Mouse (Mus musculus) hindbrain, postnatal 0 days (tissue): ENCODE results near the gene Ggt6. TPM values are rescaled to one million over a fixed set of nuclear protein-coding genes. Genes with fewer than 3 reads are reported as not detected.

ENCODE experiments used
- ATAC-seq: fragments of 200-750 bp; cut with Nextera tagmentation; 2 replicates; pipeline ENCODE4 v1.8.0; 2017; ENCODE audit warnings: mild to moderate bottlenecking, moderate TSS enrichment, moderate library complexity
- DNase-seq: peaks from one replicate; pipeline ENCODE4 v3.0.0-alpha.2; 2015; ENCODE audit warnings: low spot score
- H3K27ac ChIP-seq: fragments of 300-500 bp; sonication (generic); 2 replicates; pipeline ENCODE4 v1.5.1; 2014; ENCODE audit warnings: mild to moderate bottlenecking
- H3K27me3 ChIP-seq: fragments of 300-500 bp; sonication (generic); 2 replicates; pipeline ENCODE4 v1.6.1; 2014; ENCODE audit warnings: low read length, mixed read lengths; ENCODE audit not compliant: insufficient read depth
- H3K36me3 ChIP-seq: fragments of 300-500 bp; sonication (generic); 2 replicates; pipeline ENCODE4 v1.6.1; 2014; ENCODE audit warnings: low read length, mixed read lengths; ENCODE audit not compliant: insufficient read depth
- H3K4me1 ChIP-seq: fragments of 300-500 bp; sonication (generic); 2 replicates; pipeline ENCODE4 v1.6.1; 2014; ENCODE audit warnings: antibody characterized with exemption, low read length, mixed read lengths; ENCODE audit not compliant: insufficient read depth
- H3K4me2 ChIP-seq: fragments of 300-500 bp; sonication (generic); 2 replicates; pipeline ENCODE4 v1.6.1; 2014; ENCODE audit warnings: low read depth, mild to moderate bottlenecking, low read length, moderate library complexity, mixed read lengths
- H3K4me3 ChIP-seq: fragments of 300-500 bp; sonication (generic); 2 replicates; pipeline ENCODE4 v1.5.1; 2014; ENCODE audit warnings: low read length
- H3K9ac ChIP-seq: fragments of 300-500 bp; sonication (generic); replicated peaks from 2 replicates; pipeline ENCODE4 v1.6.1; 2014; ENCODE audit warnings: mild to moderate bottlenecking, low read length, moderate library complexity, mixed read lengths
- H3K9me3 ChIP-seq: fragments of 300-500 bp; sonication (generic); 2 replicates; pipeline ENCODE4 v1.6.1; 2016; ENCODE audit warnings: low read length, mixed read lengths
- CTCF ChIP-seq: IDR thresholded peaks from 2 replicates; pipeline ENCODE4 v1.5.1; 2016; ENCODE audit warnings: antibody characterized with exemption, control low read depth, low read depth
- WGBS: fragments of 180-500 bp; shearing (Covaris S2); extraction: QIAGEN DNeasy Blood & Tissue Kit; methylation state at CpG from one replicate; pipeline ENCODE4 v1.1.7; 2014; 5-methylcytosine and 5-hydroxymethylcytosine counted together
- polyA plus RNA-seq: library from polyadenylated mRNA; unstranded; fragments of >200 nt; fragmentation: Nextera tagmentation; extraction: Ambion mirVana; gene quantifications from 2 replicates; pipeline ENCODE4 v1.2.1, GENCODE M21; 2015
- total RNA-seq: library from RNA; depleted of rRNA; stranded (reverse); fragments of >200 nt; gene quantifications from 2 replicates; pipeline ENCODE4 v1.2.3, GENCODE M21; 2014

Ggt6 gene
- total and polyA plus RNA-seq, 2 experiments from 2014 or later = not detected

GRCm38 (mm10) chr11:72416666-72417065, 18.7 kb upstream of the Ggt6 start:
- no peaks in the 10 kb centered on the region for H3K36me3 ChIP-seq
- no peak overlapping the region for H3K4me3 ChIP-seq
- 85% methylated on average over 5 of the region's 5 CpGs for WGBS
- H3K9ac ChIP-seq = no peak overlapping the region
- ATAC-seq (no peak), DNase-seq (no peak)
- H3K4me1 ChIP-seq = peaks cover 2% of the 10 kb centered on the region; the same call in 1 of the 2 replicates
- no peak overlapping the region for H3K27ac ChIP-seq
- no peaks in the 10 kb centered on the region for H3K9me3 ChIP-seq
- no peak overlapping the region for H3K4me2 ChIP-seq
- TF ChIP-seq CTCF = no peak
- peaks cover 6% of the 10 kb centered on the region; the same call in 1 of the 2 replicates for H3K27me3 ChIP-seq

- no peaks in the 10 kb centered on the region for H3K36me3 ChIP-seq
- no peak for ATAC-seq
- H3K4me2 ChIP-seq = no peak overlapping the region
- WGBS = 12% methylated on average over 4 of the region's 4 CpGs
- DNase-seq = no peak
- no peak overlapping the region for H3K27ac ChIP-seq
- TF ChIP-seq CTCF = no peak
- H3K9ac ChIP-seq = no peak overlapping the region
- no peaks in the 10 kb centered on the region for H3K4me1 ChIP-seq
- no peak overlapping the region for H3K4me3 ChIP-seq
- H3K9me3 ChIP-seq = no peaks in the 10 kb centered on the region
- H3K27me3 ChIP-seq = peaks cover 6% of the 10 kb centered on the region; the same call in 1 of the 2 replicates
Measured at GRCm38 (mm10) chr11:72417376-72417775, 17.9 kb upstream of the Ggt6 start.

- no peak for TF ChIP-seq CTCF
- DNase-seq (no peak), ATAC-seq (no peak)
- Histone ChIP-seq H3K4me3 (no peak overlapping the region), H3K9me3 (no peaks in the 10 kb centered on the region), H3K4me2 (no peak overlapping the region), H3K4me1 (no peaks in the 10 kb centered on the region), H3K27me3 (peaks cover 6% of the 10 kb centered on the region; the same call in 1 of the 2 replicates), H3K36me3 (no peaks in the 10 kb centered on the region), H3K9ac (no peak overlapping the region), H3K27ac (no peak overlapping the region)
- 50% methylated on average over 8 of the region's 8 CpGs for WGBS
Measured at GRCm38 (mm10) chr11:72418227-72418626, 17.1 kb upstream of the Ggt6 start.

- no peaks in the 10 kb centered on the region for H3K4me1 ChIP-seq
- H3K4me3 ChIP-seq = no peak overlapping the region
- 79% methylated on average over 6 of the region's 6 CpGs for WGBS
- no peaks in the 10 kb centered on the region for H3K36me3 ChIP-seq
- no peak for TF ChIP-seq CTCF
- no peaks in the 10 kb centered on the region for H3K9me3 ChIP-seq
- H3K27ac ChIP-seq = no peak overlapping the region
- no peak for DNase-seq
- peaks cover 2% of the 10 kb centered on the region; the same call in 1 of the 2 replicates for H3K27me3 ChIP-seq
- no peak overlapping the region for H3K4me2 ChIP-seq
- H3K9ac ChIP-seq = no peak overlapping the region
- ATAC-seq = no peak
Measured at GRCm38 (mm10) chr11:72419006-72419405, 16.3 kb upstream of the Ggt6 start.

GRCm38 (mm10) chr11:72420460-72421122, 14.7 kb upstream of the Ggt6 start:
- ATAC-seq = no peak
- 86% methylated on average over 6 of the region's 6 CpGs for WGBS
- no peaks in the 10 kb centered on the region for H3K36me3 ChIP-seq
- no peak for DNase-seq
- H3K4me1 ChIP-seq = no peaks in the 10 kb centered on the region
- H3K4me2 ChIP-seq = no peak overlapping the region
- no peak for TF ChIP-seq CTCF
- H3K9ac ChIP-seq = no peak overlapping the region
- no peak overlapping the region for H3K4me3 ChIP-seq
- no peaks in the 10 kb centered on the region for H3K9me3 ChIP-seq
- H3K27me3 ChIP-seq = no peaks in the 10 kb centered on the region
- no peak overlapping the region for H3K27ac ChIP-seq

GRCm38 (mm10) chr11:72421518-72422278, 13.6 kb upstream of the Ggt6 start:
- Histone ChIP-seq H3K4me2 (no peak overlapping the region), H3K4me1 (no peaks in the 10 kb centered on the region), H3K4me3 (no peak overlapping the region), H3K27me3 (no peaks in the 10 kb centered on the region), H3K9me3 (no peaks in the 10 kb centered on the region), H3K36me3 (no peaks in the 10 kb centered on the region), H3K9ac (no peak overlapping the region), H3K27ac (no peak overlapping the region)
- no peak for TF ChIP-seq CTCF
- 92% methylated on average over 10 of the region's 11 CpGs for WGBS
- DNase-seq (no peak), ATAC-seq (no peak)

- no peak for ATAC-seq
- Histone ChIP-seq H3K9ac (no peak overlapping the region), H3K4me2 (no peak overlapping the region), H3K27ac (no peak overlapping the region), H3K36me3 (no peaks in the 10 kb centered on the region), H3K9me3 (no peaks in the 10 kb centered on the region), H3K4me1 (no peaks in the 10 kb centered on the region), H3K27me3 (no peaks in the 10 kb centered on the region), H3K4me3 (no peak overlapping the region)
- WGBS = 85% methylated on average over 4 of the region's 4 CpGs
- DNase-seq = no peak
- TF ChIP-seq CTCF = no peak
Measured at GRCm38 (mm10) chr11:72423686-72424085, 11.6 kb upstream of the Ggt6 start.
